Mouse (Mus musculus) neural tube, embryonic 13.5 days (tissue): ENCODE results near the gene Rrp8. TPM values are rescaled to one million over a fixed set of nuclear protein-coding genes. Genes with fewer than 3 reads are reported as not detected.

ENCODE experiments used
- ATAC-seq: fragments of 200-750 bp; cut with Nextera tagmentation; 2 replicates; pipeline ENCODE4 v1.8.0; 2017; ENCODE audit warnings: low read depth, mild to moderate bottlenecking, moderate TSS enrichment, moderate library complexity
- H3K27ac ChIP-seq: fragments of 300-500 bp; sonication (generic); replicated peaks from 2 replicates; pipeline ENCODE4 v1.5.1; 2015; ENCODE audit warnings: moderate library complexity, mild to moderate bottlenecking, inconsistent platforms
- H3K27me3 ChIP-seq: fragments of 300-500 bp; sonication (generic); 2 replicates; pipeline ENCODE4 v1.6.1; 2015; ENCODE audit warnings: mild to moderate bottlenecking, inconsistent platforms
- H3K36me3 ChIP-seq: fragments of 300-500 bp; sonication (generic); 2 replicates; pipeline ENCODE4 v1.6.1; 2015; ENCODE audit warnings: mild to moderate bottlenecking, inconsistent platforms
- H3K4me1 ChIP-seq: fragments of 300-500 bp; sonication (generic); replicated peaks from 2 replicates; pipeline ENCODE4 v1.6.1; 2015; ENCODE audit warnings: inconsistent platforms
- H3K4me2 ChIP-seq: fragments of 300-500 bp; sonication (generic); 2 replicates; pipeline ENCODE4 v1.6.1; 2015; ENCODE audit warnings: inconsistent platforms, mild to moderate bottlenecking, moderate library complexity
- H3K4me3 ChIP-seq: fragments of 300-500 bp; sonication (generic); 2 replicates; pipeline ENCODE4 v1.5.1; 2015; ENCODE audit warnings: mild to moderate bottlenecking, inconsistent platforms
- H3K9ac ChIP-seq: fragments of 300-500 bp; sonication (generic); 2 replicates; pipeline ENCODE4 v1.6.1; 2015; ENCODE audit warnings: moderate library complexity, mild to moderate bottlenecking, inconsistent platforms
- H3K9me3 ChIP-seq: fragments of 300-500 bp; sonication (generic); 2 replicates; pipeline ENCODE4 v1.6.1; 2016; ENCODE audit warnings: inconsistent platforms
- WGBS: fragments of 180-500 bp; shearing (Covaris S2); methylation state at CpG from one replicate; pipeline ENCODE4 v1.1.7; 2015; 5-methylcytosine and 5-hydroxymethylcytosine counted together
- polyA plus RNA-seq: library from polyadenylated mRNA; unstranded; fragments of >200 nt; fragmentation: Nextera tagmentation; extraction: Ambion mirVana; gene quantifications from 2 replicates; pipeline ENCODE4 v1.2.1, GENCODE M21; 2015

Rrp8 gene
- polyA plus RNA-seq, 1 experiment from 2014 or later = 26.3 TPM

- Histone ChIP-seq H3K4me1 (0 out of 2 replicates have a peak, but pooled peaks cover 3% of the 10 kb centered on the region), H3K27me3 (no peaks in the 10 kb centered on the region), H3K27ac (no peak overlapping the region), H3K4me3 (no peak overlapping the region), H3K36me3 (peaks cover 48% of the 10 kb centered on the region), H3K9me3 (no peaks in the 10 kb centered on the region), H3K4me2 (no peak overlapping the region), H3K9ac (no peak overlapping the region)
- ATAC-seq = no peak
- 66% methylated on average over 6 of the region's 6 CpGs for WGBS
These were observed 8.3 kb downstream of the Rrp8 start for GRCm38 (mm10) chr7:105728701-105729428.

- Histone ChIP-seq H3K4me2 (no peak overlapping the region), H3K4me1 (0 out of 2 replicates have a peak, but pooled peaks cover 3% of the 10 kb centered on the region), H3K27ac (peak overlapping the region; percentile 23; the same call in 1 of the 2 replicates), H3K27me3 (no peaks in the 10 kb centered on the region), H3K9ac (no peak overlapping the region), H3K4me3 (no peak overlapping the region), H3K9me3 (no peaks in the 10 kb centered on the region), H3K36me3 (peaks cover 29% of the 10 kb centered on the region)
- ATAC-seq = no peak
- WGBS = 91% methylated on average over 4 of the region's 4 CpGs
These were observed 10.2 kb downstream of the Rrp8 start for GRCm38 (mm10) chr7:105726980-105727325.

GRCm38 (mm10) chr7:105726144-105726979, 10.8 kb downstream of the Rrp8 start:
- Histone ChIP-seq H3K4me1 (0 out of 2 replicates have a peak, but pooled peaks cover 3% of the 10 kb centered on the region), H3K36me3 (peaks cover 23% of the 10 kb centered on the region), H3K9me3 (no peaks in the 10 kb centered on the region), H3K4me2 (no peak overlapping the region), H3K27me3 (no peaks in the 10 kb centered on the region), H3K9ac (0 out of 2 replicates have a peak overlapping the region, but pooled peaks have one; percentile 45), H3K4me3 (no peak overlapping the region), H3K27ac (peak overlapping the region; percentile 23; the same call in 1 of the 2 replicates)
- ATAC-seq = peak; percentile 80
- WGBS = 81% methylated on average over 4 of the region's 4 CpGs

GRCm38 (mm10) chr7:105721916-105722315, 15.3 kb downstream of the Rrp8 start:
- Histone ChIP-seq H3K4me1 (0 out of 2 replicates have a peak, but pooled peaks cover 3% of the 10 kb centered on the region), H3K9ac (no peak overlapping the region), H3K27me3 (no peaks in the 10 kb centered on the region), H3K9me3 (no peaks in the 10 kb centered on the region), H3K27ac (no peak overlapping the region), H3K4me2 (no peak overlapping the region), H3K36me3 (no peaks in the 10 kb centered on the region), H3K4me3 (no peak overlapping the region)
- ATAC-seq = no peak
- 80% methylated on average over 2 of the region's 2 CpGs for WGBS

GRCm38 (mm10) chr7:105715366-105715765, 21.8 kb downstream of the Rrp8 start:
- H3K9ac ChIP-seq = no peak overlapping the region
- no peak overlapping the region for H3K4me3 ChIP-seq
- no peaks in the 10 kb centered on the region for H3K4me1 ChIP-seq
- no peaks in the 10 kb centered on the region for H3K36me3 ChIP-seq
- H3K27me3 ChIP-seq = no peaks in the 10 kb centered on the region
- no peaks in the 10 kb centered on the region for H3K9me3 ChIP-seq
- 61% methylated on average over 3 of the region's 3 CpGs for WGBS
- no peak for ATAC-seq
- no peak overlapping the region for H3K27ac ChIP-seq
- no peak overlapping the region for H3K4me2 ChIP-seq

GRCm38 (mm10) chr7:105708733-105709132, 28.5 kb downstream of the Rrp8 start:
- no peaks in the 10 kb centered on the region for H3K36me3 ChIP-seq
- no peak overlapping the region for H3K9ac ChIP-seq
- 94% methylated on average over 5 of the region's 5 CpGs for WGBS
- H3K27me3 ChIP-seq = no peaks in the 10 kb centered on the region
- H3K27ac ChIP-seq = no peak overlapping the region
- H3K4me1 ChIP-seq = no peaks in the 10 kb centered on the region
- H3K4me3 ChIP-seq = no peak overlapping the region
- no peak overlapping the region for H3K4me2 ChIP-seq
- ATAC-seq = no peak
- H3K9me3 ChIP-seq = no peaks in the 10 kb centered on the region

GRCm38 (mm10) chr7:105703816-105704215, 33.4 kb downstream of the Rrp8 start:
- Histone ChIP-seq H3K27me3 (no peaks in the 10 kb centered on the region), H3K4me3 (no peak overlapping the region), H3K4me1 (no peaks in the 10 kb centered on the region), H3K9me3 (no peaks in the 10 kb centered on the region), H3K4me2 (no peak overlapping the region), H3K9ac (no peak overlapping the region), H3K27ac (no peak overlapping the region), H3K36me3 (no peaks in the 10 kb centered on the region)
- ATAC-seq = no peak
- 95% methylated on average over 4 of the region's 4 CpGs for WGBS

- no peaks in the 10 kb centered on the region for H3K36me3 ChIP-seq
- H3K9me3 ChIP-seq = no peaks in the 10 kb centered on the region
- 88% methylated on average over 16 of the region's 16 CpGs for WGBS
- no peaks in the 10 kb centered on the region for H3K27me3 ChIP-seq
- ATAC-seq = no peak
- H3K4me1 ChIP-seq = no peaks in the 10 kb centered on the region
- no peak overlapping the region for H3K4me3 ChIP-seq
- no peak overlapping the region for H3K9ac ChIP-seq
- no peak overlapping the region for H3K4me2 ChIP-seq
- no peak overlapping the region for H3K27ac ChIP-seq
These were observed 34.0 kb downstream of the Rrp8 start for GRCm38 (mm10) chr7:105703184-105703583.

- H3K4me3 ChIP-seq = no peak overlapping the region
- no peaks in the 10 kb centered on the region for H3K27me3 ChIP-seq
- no peak overlapping the region for H3K4me2 ChIP-seq
- no peaks in the 10 kb centered on the region for H3K4me1 ChIP-seq
- no peaks in the 10 kb centered on the region for H3K36me3 ChIP-seq
- H3K9ac ChIP-seq = no peak overlapping the region
- 82% methylated on average over 1 of the region's 1 CpGs for WGBS
- no peak for ATAC-seq
- no peak overlapping the region for H3K27ac ChIP-seq
- no peaks in the 10 kb centered on the region for H3K9me3 ChIP-seq
These were observed 46.3 kb downstream of the Rrp8 start for GRCm38 (mm10) chr7:105690875-105691274.

GRCm38 (mm10) chr7:105685541-105686197, 51.5 kb downstream of the Rrp8 start:
- Histone ChIP-seq H3K4me2 (peak overlapping the region; percentile 20; the same call in 1 of the 2 replicates), H3K27ac (no peak overlapping the region), H3K36me3 (no peaks in the 10 kb centered on the region), H3K4me3 (no peak overlapping the region), H3K9me3 (no peaks in the 10 kb centered on the region), H3K4me1 (0 out of 2 replicates have a peak, but pooled peaks cover 6% of the 10 kb centered on the region), H3K9ac (no peak overlapping the region), H3K27me3 (no peaks in the 10 kb centered on the region)
- 0 out of 2 replicates have a peak, but pooled peaks have one; percentile 15 for ATAC-seq
- WGBS = 18% methylated on average over 13 of the region's 13 CpGs
